Mouse (Mus musculus): ENCODE results near the gene Zfp706. TPM values are rescaled to one million over a fixed set of nuclear protein-coding genes. Genes with fewer than 3 reads are reported as not detected.

Zfp706 gene
- total and polyA plus RNA-seq, 3 experiments: 33.1 to 261 (median 64.0) TPM

DNA sequence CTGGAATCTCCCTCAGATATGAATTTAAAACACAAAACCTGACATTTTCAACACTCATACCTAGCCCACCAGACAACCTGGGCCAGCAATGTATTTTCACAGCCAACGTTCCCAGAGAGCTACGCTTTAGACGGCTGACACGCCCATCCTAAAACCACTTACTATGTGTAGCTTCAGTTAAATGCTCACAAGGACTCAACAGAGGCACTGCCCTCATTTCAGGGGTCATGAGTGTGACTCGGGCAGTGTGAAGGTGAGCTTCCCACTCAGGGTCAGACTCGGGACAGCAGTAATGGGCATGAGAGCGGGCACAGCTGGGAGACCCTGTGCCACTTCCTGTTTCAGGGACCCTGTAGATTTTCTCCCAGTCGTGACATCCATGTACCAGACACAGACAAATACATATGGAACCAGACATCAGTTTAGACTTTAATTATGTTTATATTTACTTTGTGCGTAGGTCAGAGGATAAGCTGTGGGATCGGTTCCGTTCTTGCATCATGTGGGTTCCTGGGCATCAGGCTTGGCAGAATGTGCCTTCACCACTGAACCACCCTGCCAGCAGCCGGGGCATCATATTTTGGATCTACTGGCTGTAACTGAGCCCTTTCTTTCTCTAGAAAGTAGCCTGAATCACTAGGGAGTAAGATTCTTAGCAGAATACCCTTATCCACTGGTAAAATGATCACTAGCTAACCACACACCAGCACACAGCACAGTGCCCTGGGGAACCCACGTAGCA lies 19.4 kb downstream of the Zfp706 start:
- H3K27ac ChIP-seq (ENCODE audit: control insufficient read depth, low read depth, low read length): no peak overlapping the region
- no peaks in the 10 kb centered on the region for H3K9me3 ChIP-seq (replicated peaks; ENCODE audit: insufficient read depth, low read length)
- H3K4me3 ChIP-seq (ENCODE audit: control insufficient read depth in 1 of 2, insufficient read depth in 1 of 2, low read depth in 2 of 2, low read length in 2 of 2): no peak overlapping the region
- DNase-seq (ENCODE audit: low read depth, low spot score): no peak
- no peaks in the 10 kb centered on the region for H3K4me1 ChIP-seq (ENCODE audit: control insufficient read depth in 1 of 2, insufficient read depth in 2 of 2, low read length in 2 of 2)
- no peak for TF ChIP-seq USF2 (IDR thresholded peaks at IDR 0.05; ENCODE audit: borderline replicate concordance in 1 of 2, insufficient read depth in 1 of 2, low read depth in 1 of 2, low read length in 2 of 2)
- no peak for TF ChIP-seq MAZ (IDR thresholded peaks at IDR 0.05; ENCODE audit: low read depth, low read length)
- no peak for TF ChIP-seq JUND (IDR thresholded peaks at IDR 0.05; ENCODE audit: low read depth, low read length)
- no peak for TF ChIP-seq MXI1 (IDR thresholded peaks at IDR 0.05; ENCODE audit: low read depth, low read length)
- TF ChIP-seq NELFE (IDR thresholded peaks at IDR 0.05; ENCODE audit: low read depth, low read length): no peak
- no peak for TF ChIP-seq ZKSCAN1 (IDR thresholded peaks at IDR 0.05; ENCODE audit: low read depth, low read length)
- no peaks in the 10 kb centered on the region for H3K36me3 ChIP-seq (ENCODE audit: control insufficient read depth in 1 of 2, insufficient read depth in 2 of 2, low read length in 2 of 2)
- H3K27me3 ChIP-seq (ENCODE audit: control insufficient read depth in 1 of 2, insufficient read depth in 2 of 2, low read length in 2 of 2): no peaks in the 10 kb centered on the region
- no peak overlapping the region for H3K9ac ChIP-seq (ENCODE audit: control insufficient read depth, low read depth, low read length, poor library complexity, severe bottlenecking)
- no peaks in the 10 kb centered on the region for H3K79me2 ChIP-seq (ENCODE audit: control insufficient read depth, insufficient read depth, low read length, poor library complexity)

DNA sequence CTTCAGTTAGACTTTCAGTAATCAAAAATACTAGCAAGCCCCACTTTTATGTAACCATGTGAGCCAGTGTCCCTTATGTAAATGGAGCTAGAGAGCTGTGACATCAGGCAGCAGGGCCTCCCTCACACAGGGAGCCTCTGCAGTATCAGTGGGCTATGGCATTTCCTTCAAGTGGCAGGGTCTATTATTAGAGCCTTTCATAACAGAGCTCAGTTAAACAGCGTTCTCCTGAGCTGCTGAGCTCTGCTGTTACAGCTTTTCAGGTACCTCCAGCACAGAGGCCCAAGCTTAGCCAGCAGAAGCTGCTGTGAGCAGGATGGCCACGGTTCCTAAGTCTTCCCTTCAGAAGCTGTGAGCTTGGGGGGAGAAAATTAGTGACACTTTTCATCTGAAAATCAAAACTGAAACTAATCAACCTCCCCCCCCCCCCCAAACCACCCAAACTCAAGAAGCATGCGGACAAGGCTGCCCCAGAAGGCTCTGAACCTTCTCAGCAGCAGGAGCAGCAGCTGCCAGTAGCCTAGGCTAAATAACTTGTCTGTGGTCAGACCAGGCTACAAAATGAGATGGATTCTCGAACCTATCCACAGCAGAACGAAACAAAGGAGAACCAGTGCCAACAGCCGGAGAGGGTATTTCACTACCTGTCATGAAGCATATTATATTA lies 20.2 kb downstream of the Zfp706 start:
- no peaks in the 10 kb centered on the region for H3K36me3 ChIP-seq (ENCODE audit: control insufficient read depth in 1 of 2, insufficient read depth in 2 of 2, low read length in 2 of 2)
- H3K27me3 ChIP-seq (ENCODE audit: control insufficient read depth in 1 of 2, insufficient read depth in 2 of 2, low read length in 2 of 2): no peaks in the 10 kb centered on the region
- no peaks in the 10 kb centered on the region for H3K79me2 ChIP-seq (ENCODE audit: control insufficient read depth, insufficient read depth, low read length, poor library complexity)
- DNase-seq (ENCODE audit: low read depth, low spot score): no peak
- TF ChIP-seq GABPA (IDR thresholded peaks at IDR 0.05; ENCODE audit: low read depth, low read length): no peak
- no peak for TF ChIP-seq MYB (IDR thresholded peaks at IDR 0.05; ENCODE audit: low read depth, low read length)
- TF ChIP-seq USF1 (IDR thresholded peaks at IDR 0.05; ENCODE audit: low read depth, low read length): no peak
- TF ChIP-seq GATA1 (IDR thresholded peaks at IDR 0.05; ENCODE audit: low read depth, low read length): no peak
- no peak overlapping the region for H3K4me3 ChIP-seq (ENCODE audit: control insufficient read depth in 1 of 2, insufficient read depth in 1 of 2, low read depth in 2 of 2, low read length in 2 of 2)
- H3K9me3 ChIP-seq (replicated peaks; ENCODE audit: insufficient read depth, low read length): no peaks in the 10 kb centered on the region
- H3K27ac ChIP-seq (ENCODE audit: control insufficient read depth, low read depth, low read length): no peak overlapping the region
- H3K4me1 ChIP-seq (ENCODE audit: control insufficient read depth in 1 of 2, insufficient read depth in 2 of 2, low read length in 2 of 2): no peaks in the 10 kb centered on the region
- no peak overlapping the region for H3K9ac ChIP-seq (ENCODE audit: control insufficient read depth, low read depth, low read length, poor library complexity, severe bottlenecking)

- no peak for TF ChIP-seq SIN3A (IDR thresholded peaks at IDR 0.05; ENCODE audit: low read length)
- TF ChIP-seq MAZ (IDR thresholded peaks at IDR 0.05; ENCODE audit: low read depth, low read length): no peak
- TF ChIP-seq TAL1 (IDR thresholded peaks at IDR 0.05; ENCODE audit: low read length): no peak
- no peak for TF ChIP-seq USF2 (IDR thresholded peaks at IDR 0.05; ENCODE audit: borderline replicate concordance in 1 of 2, insufficient read depth in 1 of 2, low read depth in 1 of 2, low read length in 2 of 2)
- TF ChIP-seq MYC (IDR thresholded peaks at IDR 0.05; ENCODE audit: low read depth, low read length): no peak
- TF ChIP-seq MAFK (IDR thresholded peaks at IDR 0.05; ENCODE audit: borderline replicate concordance, low read depth, low read length): no peak
- no peak for TF ChIP-seq HCFC1 (IDR thresholded peaks at IDR 0.05; ENCODE audit: low read depth, low read length)
- no peak for TF ChIP-seq UBTF (IDR thresholded peaks at IDR 0.05; ENCODE audit: borderline replicate concordance, insufficient read depth, low read depth, low read length)
- no peak for TF ChIP-seq BHLHE40 (IDR thresholded peaks at IDR 0.05; ENCODE audit: borderline replicate concordance, low read depth, low read length)
- TF ChIP-seq ZC3H11A (IDR thresholded peaks at IDR 0.05; ENCODE audit: low read depth, low read length): no peak
- TF ChIP-seq POLR2AphosphoS2 (IDR thresholded peaks at IDR 0.05; ENCODE audit: low read length): no peak
- no peak for DNase-seq (ENCODE audit: low read depth, low spot score)
- H3K9me3 ChIP-seq (replicated peaks; ENCODE audit: insufficient read depth, low read length): no peaks in the 10 kb centered on the region
- no peaks in the 10 kb centered on the region for H3K79me2 ChIP-seq (ENCODE audit: control insufficient read depth, insufficient read depth, low read length, poor library complexity)
- no peaks in the 10 kb centered on the region for H3K27me3 ChIP-seq (ENCODE audit: control insufficient read depth in 1 of 2, insufficient read depth in 2 of 2, low read length in 2 of 2)
- no peak overlapping the region for H3K9ac ChIP-seq (ENCODE audit: control insufficient read depth, low read depth, low read length, poor library complexity, severe bottlenecking)
- H3K4me1 ChIP-seq (ENCODE audit: control insufficient read depth in 1 of 2, insufficient read depth in 2 of 2, low read length in 2 of 2): no peaks in the 10 kb centered on the region
- H3K27ac ChIP-seq (ENCODE audit: control insufficient read depth, low read depth, low read length): no peak overlapping the region
- no peak overlapping the region for H3K4me3 ChIP-seq (ENCODE audit: control insufficient read depth in 1 of 2, insufficient read depth in 1 of 2, low read depth in 2 of 2, low read length in 2 of 2)
- no peaks in the 10 kb centered on the region for H3K36me3 ChIP-seq (ENCODE audit: control insufficient read depth in 1 of 2, insufficient read depth in 2 of 2, low read length in 2 of 2)
Observed at GRCm38 (mm10) chr15:36985567-36985925, 22.0 kb downstream of the Zfp706 start.

Data from MEL (cell line).